Mouse (Mus musculus) embryonic facial prominence, embryonic 13.5 days (tissue): ENCODE data around the gene A930033H14Rik. TPM values are rescaled to one million over a fixed set of nuclear protein-coding genes. Genes with fewer than 3 reads are reported as not detected.

Experiments
- ATAC-seq: fragments of 200-750 bp; cut with Nextera tagmentation; 2 replicates; pipeline ENCODE4 v1.8.0; 2017; ENCODE audit warnings: low read depth; ENCODE audit not compliant: insufficient number of reproducible peaks, insufficient read depth, low FRiP score, low TSS enrichment
- H3K27ac ChIP-seq: fragments of 300-500 bp; sonication (generic); 2 replicates; pipeline ENCODE4 v1.5.1; 2015; ENCODE audit warnings: moderate library complexity, mild to moderate bottlenecking, inconsistent platforms
- H3K27me3 ChIP-seq: fragments of 300-500 bp; sonication (generic); 2 replicates; pipeline ENCODE4 v1.6.1; 2015; ENCODE audit warnings: mild to moderate bottlenecking, inconsistent platforms
- H3K36me3 ChIP-seq: fragments of 300-500 bp; sonication (generic); 2 replicates; pipeline ENCODE4 v1.6.1; 2015; ENCODE audit warnings: mild to moderate bottlenecking, inconsistent platforms
- H3K4me1 ChIP-seq: fragments of 300-500 bp; sonication (generic); 2 replicates; pipeline ENCODE4 v1.6.1; 2015; ENCODE audit warnings: inconsistent platforms
- H3K4me2 ChIP-seq: fragments of 300-500 bp; sonication (generic); 2 replicates; pipeline ENCODE4 v1.6.1; 2015; ENCODE audit warnings: moderate library complexity, mild to moderate bottlenecking, inconsistent platforms
- H3K4me3 ChIP-seq: fragments of 300-500 bp; sonication (generic); 2 replicates; pipeline ENCODE4 v1.5.1; 2015; ENCODE audit warnings: mild to moderate bottlenecking, inconsistent platforms
- H3K9ac ChIP-seq: fragments of 300-500 bp; sonication (generic); 2 replicates; pipeline ENCODE4 v1.6.1; 2015; ENCODE audit warnings: mild to moderate bottlenecking, inconsistent platforms
- H3K9me3 ChIP-seq: fragments of 300-500 bp; sonication (generic); 2 replicates; pipeline ENCODE4 v1.6.1; 2016; ENCODE audit warnings: inconsistent platforms
- WGBS: fragments of 180-500 bp; shearing (Covaris S2); methylation state at CpG from one replicate; pipeline ENCODE4 v1.1.7; 2015; ENCODE audit warnings: mixed read lengths; 5-methylcytosine and 5-hydroxymethylcytosine counted together
- polyA plus RNA-seq: library from polyadenylated mRNA; unstranded; fragments of >200 nt; fragmentation: Nextera tagmentation; extraction: Ambion mirVana; gene quantifications from 2 replicates; pipeline ENCODE4 v1.2.1, GENCODE M21; 2015

Gene A930033H14Rik
- polyA plus RNA-seq, 1 experiment from 2014 or later = 2.9 TPM

DNA sequence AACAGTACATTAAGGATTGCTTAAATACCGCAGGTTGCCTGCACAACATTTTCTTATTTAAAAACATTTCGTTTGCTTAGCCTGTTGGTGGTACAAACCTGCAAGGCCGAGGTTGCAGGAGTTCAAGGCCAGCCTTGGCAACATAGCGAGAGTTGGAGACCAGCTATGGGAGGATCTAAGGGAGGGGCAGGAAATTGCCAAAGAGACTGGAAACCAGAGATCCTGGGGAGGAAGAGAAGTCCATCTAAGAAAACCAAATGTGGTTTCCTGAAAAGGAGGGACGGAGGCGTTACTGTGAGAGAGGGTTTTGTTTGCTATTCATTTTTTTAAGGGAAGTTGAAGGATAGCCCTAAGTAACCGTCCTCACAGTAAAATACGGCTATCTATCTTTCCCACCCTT lies 1.3 kb downstream of the A930033H14Rik start:
- H3K27ac ChIP-seq = peak overlapping the region; percentile 98
- peaks cover 5% of the 10 kb centered on the region; the same call in 1 of the 2 replicates for H3K9me3 ChIP-seq
- H3K4me3 ChIP-seq = peak overlapping the region; percentile 81
- H3K36me3 ChIP-seq = peaks cover 16% of the 10 kb centered on the region
- H3K4me2 ChIP-seq = peak overlapping the region; percentile 83
- no peaks in the 10 kb centered on the region for H3K27me3 ChIP-seq
- peaks cover 16% of the 10 kb centered on the region for H3K4me1 ChIP-seq
- WGBS = 44% methylated on average over 8 of the region's 8 CpGs
- H3K9ac ChIP-seq = peak overlapping the region; percentile 93
- no peak for ATAC-seq

DNA sequence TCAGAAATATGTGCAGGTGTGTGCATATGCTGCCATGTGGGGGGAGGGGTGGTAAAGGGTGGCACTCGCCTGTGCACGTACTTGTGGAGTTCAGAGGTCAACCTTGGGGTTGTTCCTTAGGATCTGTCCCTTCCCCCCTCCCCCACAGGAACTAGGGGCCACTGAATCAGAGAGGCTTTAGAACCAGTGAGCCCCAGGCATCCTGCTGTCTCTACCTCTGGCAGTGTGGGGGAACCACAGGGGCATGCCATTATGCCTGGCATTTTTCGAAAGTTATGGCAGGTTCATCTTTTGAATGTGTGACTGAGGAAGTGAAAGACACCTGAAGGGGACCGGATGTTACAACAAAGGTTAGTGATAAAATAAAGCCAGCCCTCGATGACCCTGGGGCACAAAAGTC lies 2.2 kb downstream of the A930033H14Rik start:
- Histone ChIP-seq H3K9ac (no peak overlapping the region), H3K27me3 (no peaks in the 10 kb centered on the region), H3K4me3 (no peak overlapping the region), H3K4me2 (no peak overlapping the region), H3K36me3 (peaks cover 7% of the 10 kb centered on the region; the same call in 1 of the 2 replicates), H3K4me1 (peaks cover 16% of the 10 kb centered on the region), H3K9me3 (peaks cover 5% of the 10 kb centered on the region; the same call in 1 of the 2 replicates), H3K27ac (no peak overlapping the region)
- WGBS = 70% methylated on average over 5 of the region's 5 CpGs
- no peak for ATAC-seq

DNA sequence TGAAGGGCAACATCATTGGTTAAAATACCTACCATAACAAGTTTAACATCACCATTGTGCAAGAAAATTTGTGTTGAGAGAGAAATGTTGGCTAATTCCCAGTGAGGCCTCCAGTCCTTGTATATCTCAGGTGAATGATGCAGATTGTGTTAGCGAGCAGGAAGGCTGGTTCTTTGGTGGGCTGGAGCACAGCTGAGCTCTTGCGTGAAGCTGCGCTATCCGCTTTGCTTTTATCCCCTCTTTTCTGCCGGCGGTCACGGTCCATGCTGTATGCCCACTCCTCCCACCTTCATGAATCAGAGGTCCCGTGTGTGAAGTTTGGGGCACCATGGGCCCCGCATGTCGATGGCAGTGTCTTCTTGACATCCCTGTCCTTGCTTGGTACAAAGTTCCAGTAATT lies 2.9 kb downstream of the A930033H14Rik start:
- no peak for ATAC-seq

DNA sequence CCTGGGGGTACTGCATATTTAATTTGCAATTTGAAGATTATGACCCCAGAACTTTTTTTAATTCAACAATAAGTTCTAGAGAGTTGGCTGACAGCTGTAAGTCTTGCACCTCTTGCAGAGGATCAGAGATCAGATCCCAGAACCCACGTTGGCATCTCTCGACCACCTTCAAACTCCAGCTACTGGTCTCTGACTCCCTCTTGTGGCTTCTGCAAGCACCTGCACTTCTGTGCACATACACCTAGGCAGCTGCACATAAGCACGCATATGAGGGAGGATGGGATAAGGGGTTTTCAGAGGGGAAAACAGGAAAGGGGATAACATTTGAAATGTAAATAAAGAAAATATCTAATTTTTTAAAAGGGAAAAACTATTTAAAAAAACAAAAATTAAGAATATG lies 4.2 kb downstream of the A930033H14Rik start:
- 90% methylated on average over 3 of the region's 3 CpGs for WGBS
- ATAC-seq = no peak

More for the DNA sequence above, 2.9 kb downstream of the A930033H14Rik start:
- H3K4me2 ChIP-seq = no peak overlapping the region
- 98% methylated on average over 10 of the region's 10 CpGs for WGBS
- no peak overlapping the region for H3K9ac ChIP-seq
- H3K9me3 ChIP-seq = peaks cover 5% of the 10 kb centered on the region; the same call in 1 of the 2 replicates
- no peak overlapping the region for H3K27ac ChIP-seq
- H3K27me3 ChIP-seq = no peaks in the 10 kb centered on the region
- H3K4me3 ChIP-seq = no peak overlapping the region
- peaks cover 16% of the 10 kb centered on the region for H3K4me1 ChIP-seq
- peaks cover 5% of the 10 kb centered on the region; the same call in 1 of the 2 replicates for H3K36me3 ChIP-seq

DNA sequence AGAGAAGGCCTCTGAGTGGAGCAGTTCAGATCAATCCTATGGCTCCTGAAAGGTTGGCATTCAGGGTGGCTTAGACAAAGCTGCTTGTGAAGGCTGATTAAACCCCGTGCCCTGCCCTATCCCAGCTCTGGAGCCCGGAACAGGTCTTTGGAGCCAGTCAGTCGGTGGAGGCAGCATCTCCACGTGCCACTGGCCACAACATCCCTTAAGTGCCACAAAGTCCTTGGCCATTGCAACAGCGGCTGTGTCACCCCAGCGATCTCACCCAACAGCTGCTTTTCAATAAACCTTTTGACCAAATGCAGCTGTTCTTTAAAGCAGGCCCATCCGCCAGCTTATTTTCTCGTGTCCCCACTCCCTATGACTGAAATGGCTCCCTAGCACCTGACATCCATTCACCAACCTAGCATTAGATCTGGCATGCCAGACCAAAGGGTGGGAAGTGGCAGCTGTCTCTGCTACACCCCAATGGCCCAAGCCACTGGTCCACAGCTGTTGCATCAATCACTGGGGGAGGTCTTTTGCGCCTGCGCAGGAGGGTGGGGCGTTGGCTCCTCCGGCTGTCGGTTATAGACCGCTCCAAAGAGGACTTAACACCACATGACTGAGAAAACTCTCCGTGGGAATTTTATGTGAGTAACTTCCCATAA lies 4.8 kb downstream of the A930033H14Rik start:
- no peak for ATAC-seq
- H3K9me3 ChIP-seq = peaks cover 5% of the 10 kb centered on the region; the same call in 1 of the 2 replicates
- H3K4me3 ChIP-seq = no peak overlapping the region
- H3K27ac ChIP-seq = peak overlapping the region; percentile 4; the same call in 1 of the 2 replicates
- H3K4me1 ChIP-seq = 0 out of 2 replicates have a peak, but pooled peaks cover 7% of the 10 kb centered on the region
- peaks cover 5% of the 10 kb centered on the region; the same call in 1 of the 2 replicates for H3K36me3 ChIP-seq
- H3K9ac ChIP-seq = no peak overlapping the region
- no peak overlapping the region for H3K4me2 ChIP-seq
- 81% methylated on average over 15 of the region's 15 CpGs for WGBS
- H3K27me3 ChIP-seq = no peaks in the 10 kb centered on the region

More for the DNA sequence above, 4.2 kb downstream of the A930033H14Rik start:
- H3K27ac ChIP-seq = no peak overlapping the region
- H3K9ac ChIP-seq = no peak overlapping the region
- H3K4me1 ChIP-seq = peaks cover 8% of the 10 kb centered on the region
- no peaks in the 10 kb centered on the region for H3K27me3 ChIP-seq
- H3K9me3 ChIP-seq = peaks cover 5% of the 10 kb centered on the region; the same call in 1 of the 2 replicates
- H3K36me3 ChIP-seq = peaks cover 5% of the 10 kb centered on the region; the same call in 1 of the 2 replicates
- no peak overlapping the region for H3K4me2 ChIP-seq
- no peak overlapping the region for H3K4me3 ChIP-seq

DNA sequence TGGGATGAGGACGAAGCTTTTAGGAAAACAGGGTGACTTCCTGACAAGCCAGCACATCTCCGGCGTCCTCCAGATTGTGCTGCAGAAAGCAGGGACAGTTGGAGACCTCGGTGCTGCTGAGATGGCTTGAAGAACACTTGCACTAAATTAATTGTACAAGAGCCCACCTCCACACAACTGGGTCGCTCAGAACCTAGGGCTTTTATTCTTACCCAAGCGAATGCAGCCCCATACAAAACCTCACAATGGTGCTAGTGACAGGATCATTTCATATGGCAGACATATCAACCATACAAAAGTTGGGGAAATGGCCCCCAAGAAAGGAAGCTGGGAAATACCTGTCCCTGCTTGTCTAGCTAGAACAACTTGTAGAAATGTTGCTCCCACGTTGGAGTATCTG lies 5.4 kb downstream of the A930033H14Rik start:
- 0 out of 2 replicates have a peak overlapping the region, but pooled peaks have one; percentile 4 for H3K27ac ChIP-seq
- H3K36me3 ChIP-seq = peaks cover 5% of the 10 kb centered on the region; the same call in 1 of the 2 replicates
- H3K9me3 ChIP-seq = peaks cover 5% of the 10 kb centered on the region; the same call in 1 of the 2 replicates
- ATAC-seq = no peak
- no peak overlapping the region for H3K4me3 ChIP-seq
- H3K4me2 ChIP-seq = no peak overlapping the region
- no peaks in the 10 kb centered on the region for H3K27me3 ChIP-seq
- H3K4me1 ChIP-seq = 0 out of 2 replicates have a peak, but pooled peaks cover 7% of the 10 kb centered on the region
- WGBS = 76% methylated on average over 7 of the region's 7 CpGs
- H3K9ac ChIP-seq = no peak overlapping the region

DNA sequence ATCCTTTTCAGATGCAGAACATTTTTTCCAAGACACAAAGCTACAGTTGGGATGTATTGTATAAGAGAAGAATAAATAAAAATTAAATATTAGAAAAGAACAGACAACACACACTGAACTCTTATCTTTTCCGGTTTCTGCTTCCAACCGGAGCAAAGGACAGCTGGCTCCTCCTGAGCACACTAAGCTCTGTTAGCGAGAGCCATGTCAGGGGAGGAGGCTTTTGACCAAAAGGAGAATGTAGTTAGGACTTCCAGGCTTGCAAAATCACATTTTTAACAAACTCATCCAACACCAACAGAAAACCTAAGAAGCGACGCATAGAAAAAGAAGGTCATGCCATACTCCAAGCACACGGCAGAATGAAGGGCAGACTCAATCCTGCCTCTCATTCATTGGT lies 6.8 kb downstream of the A930033H14Rik start:
- Histone ChIP-seq H3K4me1 (no peaks in the 10 kb centered on the region), H3K27ac (no peak overlapping the region), H3K36me3 (peaks cover 5% of the 10 kb centered on the region; the same call in 1 of the 2 replicates), H3K27me3 (no peaks in the 10 kb centered on the region), H3K9ac (no peak overlapping the region), H3K9me3 (peaks cover 5% of the 10 kb centered on the region; the same call in 1 of the 2 replicates), H3K4me3 (no peak overlapping the region), H3K4me2 (no peak overlapping the region)
- no peak for ATAC-seq
- WGBS = 91% methylated on average over 6 of the region's 6 CpGs

DNA sequence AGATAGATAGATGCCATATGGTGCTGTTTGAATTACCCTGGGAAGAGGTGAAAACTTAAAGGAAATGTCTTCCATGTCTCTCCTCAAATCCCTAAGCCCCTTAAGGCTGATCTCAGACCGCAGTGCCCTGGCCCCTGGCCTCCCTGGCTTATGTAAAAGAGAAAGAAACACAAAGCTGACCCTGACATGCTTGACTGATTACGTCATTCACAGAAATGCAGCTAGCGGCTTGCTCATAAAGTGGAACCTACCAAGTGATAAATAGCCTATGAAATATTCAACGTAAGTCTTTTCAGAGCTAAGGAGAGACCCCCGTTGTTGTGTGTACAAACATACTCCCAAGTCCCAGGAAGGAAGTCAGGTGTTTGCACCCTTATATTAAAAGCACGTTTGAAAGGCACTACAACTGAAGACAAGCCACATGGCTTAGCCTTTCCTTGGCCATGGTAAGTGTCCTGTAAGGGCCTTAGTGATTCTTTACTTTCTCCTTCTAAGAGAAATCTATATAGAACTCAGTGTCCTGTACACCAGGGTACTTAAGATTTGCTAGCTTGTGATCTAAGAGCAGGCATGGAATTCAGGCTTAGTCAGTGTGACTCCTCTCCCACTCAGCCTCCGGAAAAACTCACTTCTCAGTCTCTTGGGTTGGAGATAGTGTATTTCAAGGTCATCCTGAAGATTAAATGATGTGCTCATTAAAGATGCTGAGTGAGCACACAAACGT lies 8.1 kb downstream of the A930033H14Rik start:
- WGBS = 60% methylated on average over 8 of the region's 8 CpGs
- H3K27ac ChIP-seq = no peak overlapping the region

DNA sequence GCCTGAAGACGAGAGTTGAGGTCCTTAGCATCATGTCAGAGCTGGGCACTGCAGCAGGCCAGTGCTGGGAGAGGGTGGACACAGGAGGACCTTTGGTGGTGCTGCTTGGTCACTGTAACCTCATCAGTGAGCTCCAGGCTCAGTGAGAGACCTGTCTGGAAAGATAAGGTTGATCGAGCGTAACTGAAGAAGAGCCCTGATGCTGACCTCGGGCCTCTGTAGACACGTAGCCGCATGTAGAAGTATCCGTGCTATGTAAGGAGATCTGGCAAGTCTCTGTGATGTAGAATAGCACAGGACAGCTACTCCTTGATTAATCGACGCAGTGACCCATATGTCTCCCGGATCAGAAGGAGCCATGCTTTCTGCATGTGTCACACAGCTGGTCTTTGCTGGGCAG lies 19.2 kb downstream of the A930033H14Rik start:
- Histone ChIP-seq H3K9ac (no peak overlapping the region), H3K4me3 (no peak overlapping the region), H3K4me2 (no peak overlapping the region), H3K27me3 (no peaks in the 10 kb centered on the region), H3K9me3 (no peaks in the 10 kb centered on the region), H3K4me1 (no peaks in the 10 kb centered on the region), H3K36me3 (no peaks in the 10 kb centered on the region), H3K27ac (no peak overlapping the region)
- 76% methylated on average over 10 of the region's 10 CpGs for WGBS
- ATAC-seq = no peak

More for the DNA sequence above, 8.1 kb downstream of the A930033H14Rik start:
- ATAC-seq = no peak
- H3K4me2 ChIP-seq = no peak overlapping the region
- H3K4me1 ChIP-seq = no peaks in the 10 kb centered on the region
- no peak overlapping the region for H3K9ac ChIP-seq
- H3K9me3 ChIP-seq = peaks cover 5% of the 10 kb centered on the region; the same call in 1 of the 2 replicates
- no peak overlapping the region for H3K4me3 ChIP-seq
- no peaks in the 10 kb centered on the region for H3K27me3 ChIP-seq
- peaks cover under 1% of the 10 kb centered on the region; the same call in 1 of the 2 replicates for H3K36me3 ChIP-seq

DNA sequence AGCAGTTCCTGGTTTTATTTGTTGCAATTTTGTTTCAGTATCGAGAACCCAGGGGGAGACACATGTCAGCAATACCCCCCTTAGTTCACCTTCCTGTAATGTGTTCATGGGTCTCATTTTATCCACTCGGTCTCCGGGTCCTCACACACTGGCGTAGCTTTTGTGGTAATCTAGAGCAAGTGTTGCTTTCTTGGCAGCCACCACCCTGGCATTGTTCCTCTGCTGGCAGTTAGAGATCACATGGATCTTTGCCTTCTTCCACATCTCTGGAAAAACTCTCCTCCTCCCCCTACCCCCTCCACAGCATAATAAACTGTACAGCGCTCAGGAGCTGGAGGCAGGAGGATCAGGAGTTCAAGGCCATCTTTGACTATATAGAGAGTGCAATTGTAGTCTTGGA lies 20.6 kb downstream of the A930033H14Rik start:
- Histone ChIP-seq H3K9me3 (no peaks in the 10 kb centered on the region), H3K4me1 (no peaks in the 10 kb centered on the region), H3K9ac (no peak overlapping the region), H3K4me3 (no peak overlapping the region), H3K27ac (no peak overlapping the region), H3K4me2 (no peak overlapping the region), H3K27me3 (no peaks in the 10 kb centered on the region), H3K36me3 (no peaks in the 10 kb centered on the region)
- WGBS = 89% methylated on average over 5 of the region's 5 CpGs
- ATAC-seq = no peak

DNA sequence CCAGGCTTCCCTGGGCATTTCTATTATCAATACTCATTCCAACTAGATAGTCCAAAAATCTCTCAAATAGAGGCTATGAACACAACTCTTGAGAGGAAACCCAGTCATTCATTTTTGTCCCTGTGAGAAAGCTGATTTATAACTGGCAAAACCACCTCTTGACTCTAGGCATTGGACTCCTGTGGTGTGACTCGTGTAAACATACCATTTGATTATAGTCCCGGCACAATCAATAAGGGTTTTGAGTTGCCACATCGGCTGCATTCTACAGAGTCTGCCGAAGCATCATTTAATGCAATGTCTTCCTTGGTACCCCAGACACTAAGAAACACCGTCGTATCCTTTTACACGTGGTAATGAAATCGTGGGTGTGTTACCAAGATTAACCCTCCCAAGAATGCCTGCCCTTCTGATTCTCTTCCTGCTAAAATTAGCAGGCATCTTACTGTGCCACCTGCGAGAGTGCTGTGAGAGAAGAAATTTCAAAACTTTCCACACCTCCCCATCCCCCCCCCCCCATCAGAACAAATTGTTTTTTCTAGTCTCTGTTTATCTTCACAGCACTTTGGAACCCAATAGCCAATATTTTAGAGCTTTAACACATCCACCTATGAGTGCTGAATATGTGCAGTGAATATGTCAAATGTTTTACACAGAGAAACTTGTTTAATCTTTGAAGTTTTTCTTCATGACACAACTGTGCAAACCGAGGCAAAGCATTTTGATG lies 22.3 kb downstream of the A930033H14Rik start:
- peaks cover 5% of the 10 kb centered on the region for H3K4me1 ChIP-seq
- H3K4me3 ChIP-seq = no peak overlapping the region
- no peaks in the 10 kb centered on the region for H3K36me3 ChIP-seq
- H3K9ac ChIP-seq = no peak overlapping the region
- 79% methylated on average over 10 of the region's 10 CpGs for WGBS
- H3K27me3 ChIP-seq = no peaks in the 10 kb centered on the region
- no peak overlapping the region for H3K27ac ChIP-seq
- ATAC-seq = no peak
- no peak overlapping the region for H3K4me2 ChIP-seq
- H3K9me3 ChIP-seq = no peaks in the 10 kb centered on the region
